Mouse (Mus musculus) cerebellum, adult 2 months (tissue): Measurements from ENCODE around the gene S100a7a. TPM values are rescaled to one million over a fixed set of nuclear protein-coding genes. Genes with fewer than 3 reads are reported as not detected.

Experiments used
- DNase-seq, 2 experiments: peaks; one replicate each; pipeline ENCODE4 v3.0.0; 2021
- H3K27ac ChIP-seq: fragments of 200-500 bp; 2 replicates; pipeline ENCODE4 v1.5.1; 2012; ENCODE audit warnings: low read length, control low read depth, inconsistent platforms; ENCODE audit not compliant: insufficient read depth
- H3K27me3 ChIP-seq: fragments of 200-500 bp; 2 replicates; pipeline ENCODE4 v1.6.1; 2012; ENCODE audit warnings: inconsistent platforms, mild to moderate bottlenecking, low read length, moderate library complexity; ENCODE audit not compliant: control insufficient read depth, insufficient read depth
- H3K4me1 ChIP-seq: fragments of 200-500 bp; 2 replicates; pipeline ENCODE4 v1.6.1; 2011; ENCODE audit warnings: low read length; ENCODE audit not compliant: control insufficient read depth, insufficient read depth
- H3K4me3 ChIP-seq: fragments of 200-500 bp; replicated peaks from 2 replicates; pipeline ENCODE3; 2011; ENCODE audit warnings: mild to moderate bottlenecking, low read depth, low read length, control low read depth; ENCODE audit not compliant: insufficient read depth
- CTCF ChIP-seq: fragments of 200-500 bp; IDR thresholded peaks from 2 replicates; pipeline ENCODE4 v1.5.1; 2011; ENCODE audit warnings: low read depth, mild to moderate bottlenecking, control low read depth, low read length, moderate library complexity, borderline replicate concordance; ENCODE audit not compliant: insufficient read depth
- POLR2A ChIP-seq: fragments of 200-500 bp; IDR thresholded peaks from 2 replicates; pipeline ENCODE4 v1.6.1; 2011; ENCODE audit warnings: low read length, control low read depth, borderline replicate concordance; ENCODE audit not compliant: insufficient read depth
- WGBS: fragments of 180-500 bp; shearing (Covaris S2); methylation state at CpG from one replicate; pipeline ENCODE4 v1.1.7; 2018; 5-methylcytosine and 5-hydroxymethylcytosine counted together
- polyA plus RNA-seq: library from polyadenylated mRNA; depleted of rRNA; stranded (reverse); fragments of >200 nt; gene quantifications from 2 replicates; pipeline ENCODE4 v1.2.3, GENCODE M21; 2012; rRNA removed

S100a7a gene
- 0.31 and 0.38 TPM in 2 replicates for polyA plus RNA-seq

- Histone ChIP-seq H3K27ac (no peak within 1 kb of the TSS), H3K4me3 (no peak within 1 kb of the TSS), H3K27me3 (no peaks in the 10 kb centered on the region), H3K4me1 (no peaks in the 10 kb centered on the region)
- no peak for TF ChIP-seq POLR2A
- no peak for TF ChIP-seq CTCF
- DNase-seq: no peak
Measured at GRCm38 (mm10) chr3:90653717-90654116, at the start of gene S100a7a. Gene S100a7a, plus strand, starts transcription at chr3:90654017.

- TF ChIP-seq CTCF (no peak), POLR2A (no peak)
- H3K27me3 ChIP-seq: no peaks in the 10 kb centered on the region
- H3K27ac ChIP-seq: no peak overlapping the region
- no peak overlapping the region for H3K4me3 ChIP-seq
- DNase-seq: no peak
- 7% methylated on average over 4 of the region's 4 CpGs for WGBS
- H3K4me1 ChIP-seq: no peaks in the 10 kb centered on the region
Measured at GRCm38 (mm10) chr3:90604416-90604815, 49.4 kb upstream of the S100a7a start.

GRCm38 (mm10) chr3:90605049-90605448 is 48.8 kb upstream of the S100a7a start:
- H3K27ac ChIP-seq: no peak overlapping the region
- 87% methylated on average over 3 of the region's 3 CpGs for WGBS
- DNase-seq: no peak

GRCm38 (mm10) chr3:90605736-90606135 is 48.1 kb upstream of the S100a7a start:
- no peak for DNase-seq
- WGBS: 92% methylated on average over 2 of the region's 2 CpGs
- Histone ChIP-seq H3K27ac (no peak overlapping the region), H3K27me3 (no peaks in the 10 kb centered on the region), H3K4me3 (no peak overlapping the region), H3K4me1 (no peaks in the 10 kb centered on the region)
- TF ChIP-seq CTCF: no peak
- no peak for TF ChIP-seq POLR2A

More at GRCm38 (mm10) chr3:90605049-90605448, 48.8 kb upstream of the S100a7a start:
- Histone ChIP-seq H3K27me3 (no peaks in the 10 kb centered on the region), H3K4me3 (no peak overlapping the region), H3K4me1 (no peaks in the 10 kb centered on the region)
- no peak for TF ChIP-seq CTCF
- TF ChIP-seq POLR2A: no peak

GRCm38 (mm10) chr3:90606185-90606584 is 47.6 kb upstream of the S100a7a start:
- no peak for DNase-seq
- Histone ChIP-seq H3K4me1 (no peaks in the 10 kb centered on the region), H3K27ac (no peak overlapping the region), H3K27me3 (no peaks in the 10 kb centered on the region), H3K4me3 (no peak overlapping the region)
- 95% methylated on average over 6 of the region's 6 CpGs for WGBS
- TF ChIP-seq CTCF: no peak
- no peak for TF ChIP-seq POLR2A

- no peak for DNase-seq
- 81% methylated on average over 3 of the region's 3 CpGs for WGBS
- TF ChIP-seq POLR2A (no peak), CTCF (no peak)
- H3K4me1 ChIP-seq: no peaks in the 10 kb centered on the region
- H3K27ac ChIP-seq: no peak overlapping the region
- H3K4me3 ChIP-seq: no peak overlapping the region
- H3K27me3 ChIP-seq: no peaks in the 10 kb centered on the region
Measured at GRCm38 (mm10) chr3:90607361-90607760, 46.5 kb upstream of the S100a7a start.

- 51% methylated on average over 3 of the region's 3 CpGs for whole genome bisulfite sequencing
- no peak for DNase-seq
- Histone ChIP-seq H3K27me3 (0 out of 2 replicates have a peak, but pooled peaks cover 2% of the 10 kb centered on the region), H3K27ac (no peak within 1 kb of the TSS), H3K4me1 (peaks cover 5% of the 10 kb centered on the region), H3K4me3 (no peak within 1 kb of the TSS)
- TF ChIP-seq CTCF (no peak), POLR2A (no peak)
Measured at GRCm38 (mm10) chr3:90608223-90608622, 45.6 kb upstream of the S100a7a start, which contains the start of gene S100a5. Gene S100a5, plus strand, starts transcription at chr3:90608523.

GRCm38 (mm10) chr3:90609102-90609501 is 44.7 kb upstream of the S100a7a start:
- Histone ChIP-seq H3K4me3 (no peak overlapping the region), H3K27me3 (0 out of 2 replicates have a peak, but pooled peaks cover 2% of the 10 kb centered on the region), H3K27ac (no peak overlapping the region), H3K4me1 (peaks cover 5% of the 10 kb centered on the region)
- TF ChIP-seq CTCF (no peak), POLR2A (no peak)
- DNase-seq: no peak
